Mouse (Mus musculus) midbrain, embryonic 11.5 days (tissue): ENCODE measurements at regions not wholly inside any gene's neighbourhood (a gene's known extent, or its start where the extent isn't known, plus 50 kb on each side); places are given as distances from the start of the nearest gene placed in this dataset.

ENCODE experiments used
- ATAC-seq: fragments of 200-750 bp; cut with Nextera tagmentation; 2 replicates; pipeline ENCODE4 v1.8.0; 2017; ENCODE audit warnings: moderate TSS enrichment, moderate library complexity; ENCODE audit not compliant: low FRiP score
- DNase-seq: peaks from one replicate; pipeline ENCODE4 v3.0.0; 2015; ENCODE audit warnings: low spot score; ENCODE audit errors: missing footprints
- H3K27ac ChIP-seq: fragments of 300-500 bp; sonication (generic); 2 replicates; pipeline ENCODE4 v1.5.1; 2014; ENCODE audit warnings: low read depth, low read length
- H3K27me3 ChIP-seq: fragments of 300-500 bp; sonication (generic); 2 replicates; pipeline ENCODE4 v1.6.1; 2014; ENCODE audit warnings: mild to moderate bottlenecking, low read length, moderate library complexity, mixed read lengths; ENCODE audit not compliant: control insufficient read depth, insufficient read depth
- H3K36me3 ChIP-seq: fragments of 300-500 bp; sonication (generic); 2 replicates; pipeline ENCODE4 v1.6.1; 2014; ENCODE audit warnings: mild to moderate bottlenecking, low read length, moderate library complexity, mixed read lengths; ENCODE audit not compliant: control insufficient read depth, insufficient read depth
- H3K4me1 ChIP-seq: fragments of 300-500 bp; sonication (generic); 2 replicates; pipeline ENCODE4 v1.6.1; 2014; ENCODE audit warnings: low read length; ENCODE audit not compliant: control insufficient read depth, insufficient read depth
- H3K4me2 ChIP-seq: fragments of 300-500 bp; sonication (generic); 2 replicates; pipeline ENCODE4 v1.6.1; 2014; ENCODE audit warnings: mild to moderate bottlenecking, moderate library complexity
- H3K4me3 ChIP-seq: fragments of 300-500 bp; sonication (generic); 2 replicates; pipeline ENCODE4 v1.5.1; 2014; ENCODE audit warnings: low read depth, low read length
- H3K9ac ChIP-seq: fragments of 300-500 bp; sonication (generic); 2 replicates; pipeline ENCODE4 v1.6.1; 2014; ENCODE audit warnings: low read length
- H3K9me3 ChIP-seq: fragments of 300-500 bp; sonication (generic); 2 replicates; pipeline ENCODE4 v1.6.1; 2016; ENCODE audit warnings: low read length; ENCODE audit not compliant: control insufficient read depth
- WGBS: fragments of 180-500 bp; shearing (Covaris S2); extraction: QIAGEN DNeasy Blood & Tissue Kit; methylation state at CpG from one replicate; pipeline ENCODE4 v1.1.7; 2014; 5-methylcytosine and 5-hydroxymethylcytosine counted together

DNA sequence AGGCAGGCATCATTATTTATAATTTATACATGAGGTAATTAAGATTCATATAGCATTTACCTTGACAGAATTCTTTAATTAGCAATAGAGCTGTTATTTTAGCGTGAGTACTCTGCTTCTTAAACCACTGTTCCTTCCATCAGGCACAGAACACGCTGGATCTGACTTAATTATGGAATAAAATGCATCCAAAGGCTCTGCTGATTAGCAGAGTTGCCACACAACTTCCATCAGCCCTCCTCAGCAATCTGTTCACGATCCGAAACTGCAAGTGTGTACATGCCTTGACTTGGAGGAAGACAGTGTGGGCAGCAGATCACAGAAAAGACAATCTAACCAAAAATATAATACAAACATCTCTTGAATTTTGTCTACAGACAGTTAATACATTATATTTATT lies 388.1 kb upstream of the Smc2 start:
- Histone ChIP-seq H3K4me2 (no peak overlapping the region), H3K4me1 (no peaks in the 10 kb centered on the region), H3K9ac (no peak overlapping the region), H3K4me3 (no peak overlapping the region), H3K36me3 (no peaks in the 10 kb centered on the region), H3K27me3 (no peaks in the 10 kb centered on the region), H3K27ac (no peak overlapping the region), H3K9me3 (no peaks in the 10 kb centered on the region)
- no peak for ATAC-seq
- WGBS, result 81% methylated on average over 4 of the region's 4 CpGs
- DNase-seq, result no peak

DNA sequence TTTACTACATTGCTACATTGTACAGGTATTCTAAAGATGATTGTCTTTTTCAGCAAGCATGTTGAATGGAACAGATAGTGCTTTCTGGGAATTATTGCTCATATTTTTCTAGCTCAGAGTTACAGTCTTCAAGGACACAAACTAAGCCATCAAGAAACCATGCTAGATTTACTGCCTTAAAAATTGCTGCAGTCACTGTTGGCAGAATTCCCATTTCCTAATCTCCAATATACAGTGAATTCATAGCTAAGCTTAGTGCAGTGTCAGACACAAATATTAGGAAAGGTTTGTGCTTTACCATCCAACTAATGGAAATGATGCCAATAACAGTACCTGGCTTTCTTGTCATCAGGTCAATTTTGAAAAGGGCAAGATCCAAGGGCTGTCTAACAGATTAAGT lies 383.0 kb upstream of the Smc2 start:
- ATAC-seq (no peak), DNase-seq (no peak)
- Histone ChIP-seq H3K4me1 (no peaks in the 10 kb centered on the region), H3K4me3 (no peak overlapping the region), H3K27me3 (no peaks in the 10 kb centered on the region), H3K9me3 (no peaks in the 10 kb centered on the region), H3K4me2 (no peak overlapping the region), H3K36me3 (no peaks in the 10 kb centered on the region), H3K27ac (no peak overlapping the region), H3K9ac (no peak overlapping the region)

DNA sequence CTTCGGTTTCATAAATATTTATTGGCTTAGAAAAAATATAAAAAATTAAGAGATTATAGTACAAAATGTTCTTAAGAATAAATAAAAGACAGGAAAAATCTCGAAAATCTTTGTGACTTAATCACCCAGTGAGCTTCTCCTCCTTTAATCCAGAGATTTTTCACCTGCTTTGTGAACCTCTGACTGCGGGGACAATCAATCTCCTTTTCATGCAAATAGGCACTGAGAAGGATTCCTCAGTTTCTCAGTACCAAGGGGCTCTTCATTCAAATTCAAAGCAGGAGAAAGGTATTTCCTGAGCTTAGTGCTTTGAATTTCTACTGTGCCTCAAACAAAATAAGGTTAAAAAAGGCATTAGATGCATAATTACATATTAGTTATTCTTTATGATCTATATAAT lies 379.0 kb upstream of the Smc2 start:
- no peak overlapping the region for H3K4me3 ChIP-seq
- 60% methylated on average over 3 of the region's 3 CpGs for WGBS
- no peaks in the 10 kb centered on the region for H3K36me3 ChIP-seq
- H3K27ac ChIP-seq, result no peak overlapping the region
- H3K27me3 ChIP-seq, result no peaks in the 10 kb centered on the region
- no peak overlapping the region for H3K9ac ChIP-seq
- H3K4me2 ChIP-seq, result no peak overlapping the region
- H3K4me1 ChIP-seq, result no peaks in the 10 kb centered on the region
- no peak for ATAC-seq
- no peaks in the 10 kb centered on the region for H3K9me3 ChIP-seq
- DNase-seq, result no peak

DNA sequence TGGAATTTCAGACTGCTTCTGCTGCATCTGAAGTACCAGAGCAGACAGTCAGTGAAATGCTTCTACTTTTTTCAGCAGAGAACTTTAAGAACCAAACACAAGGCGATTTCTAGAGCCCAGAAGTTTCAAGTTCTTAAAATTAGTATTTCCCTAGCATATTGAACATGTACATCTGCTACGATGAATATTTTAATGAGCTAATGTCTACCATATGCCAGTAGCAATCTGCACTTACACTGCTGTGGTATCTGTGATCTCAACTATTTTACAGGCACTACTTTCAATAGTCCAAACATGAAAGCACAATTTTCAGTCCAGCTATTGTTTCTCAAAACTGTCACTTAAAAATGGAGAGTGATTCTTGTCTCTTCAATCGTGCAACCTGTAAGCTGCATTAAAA lies 339.9 kb upstream of the Smc2 start:
- Histone ChIP-seq H3K27ac (no peak overlapping the region), H3K27me3 (no peaks in the 10 kb centered on the region), H3K9me3 (no peaks in the 10 kb centered on the region), H3K9ac (no peak overlapping the region), H3K4me2 (no peak overlapping the region), H3K4me3 (no peak overlapping the region), H3K36me3 (no peaks in the 10 kb centered on the region), H3K4me1 (no peaks in the 10 kb centered on the region)
- WGBS, result 82% methylated on average over 3 of the region's 3 CpGs
- DNase-seq (no peak), ATAC-seq (no peak)

DNA sequence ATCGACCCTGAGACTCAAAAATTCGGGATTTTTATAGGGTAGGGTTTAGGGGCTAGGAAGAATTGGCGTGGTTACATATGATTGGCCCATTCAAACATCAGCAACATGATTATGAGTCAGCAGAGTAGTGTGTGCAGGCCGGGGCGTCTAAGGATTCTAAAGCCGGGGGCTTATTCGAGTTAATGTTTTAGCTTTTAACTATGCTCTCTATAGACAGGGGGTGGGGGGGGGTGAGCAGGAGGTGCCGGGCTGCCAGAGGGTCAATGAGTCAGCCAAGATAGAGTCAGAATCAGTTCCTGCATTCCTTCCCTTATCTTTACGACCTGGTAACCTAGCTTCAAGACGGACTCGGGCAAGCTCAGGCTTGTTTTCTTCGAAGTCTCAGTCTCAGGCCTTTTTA lies 333.2 kb upstream of the Smc2 start:
- no peak overlapping the region for H3K4me2 ChIP-seq
- H3K27ac ChIP-seq, result no peak overlapping the region
- H3K9me3 ChIP-seq, result no peaks in the 10 kb centered on the region
- no peaks in the 10 kb centered on the region for H3K27me3 ChIP-seq
- H3K36me3 ChIP-seq, result no peaks in the 10 kb centered on the region
- no peak overlapping the region for H3K4me3 ChIP-seq
- DNase-seq, result no peak
- whole genome bisulfite sequencing, result 89% methylated on average over 12 of the region's 12 CpGs
- ATAC-seq, result no peak
- H3K9ac ChIP-seq, result no peak overlapping the region
- H3K4me1 ChIP-seq, result no peaks in the 10 kb centered on the region

DNA sequence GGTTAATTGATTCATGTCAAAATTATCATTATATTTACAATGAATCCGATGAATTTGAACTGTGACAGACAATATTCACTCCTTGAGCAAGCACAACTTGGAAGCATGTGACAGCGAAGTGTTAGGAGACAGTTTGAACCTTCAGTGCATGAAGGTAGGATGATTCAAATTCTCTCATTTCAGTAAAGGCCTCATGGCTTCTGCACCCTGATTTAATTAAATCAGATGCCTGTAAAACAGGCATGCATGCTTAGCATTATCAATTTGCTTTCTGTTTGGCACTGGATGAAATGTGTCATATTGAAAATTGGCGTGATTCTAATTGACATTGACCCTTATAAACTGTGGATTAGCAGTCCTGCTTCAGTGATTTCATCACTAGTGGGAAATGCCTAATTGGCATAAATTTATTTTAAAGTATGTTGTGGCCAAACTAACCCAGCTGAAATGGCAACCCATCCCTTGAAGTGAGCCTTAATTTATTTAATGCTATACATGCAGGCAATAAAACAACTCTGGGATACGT lies 321.2 kb upstream of the Smc2 start:
- DNase-seq, result peak; percentile 54
- WGBS, result 81% methylated on average over 4 of the region's 4 CpGs

DNA sequence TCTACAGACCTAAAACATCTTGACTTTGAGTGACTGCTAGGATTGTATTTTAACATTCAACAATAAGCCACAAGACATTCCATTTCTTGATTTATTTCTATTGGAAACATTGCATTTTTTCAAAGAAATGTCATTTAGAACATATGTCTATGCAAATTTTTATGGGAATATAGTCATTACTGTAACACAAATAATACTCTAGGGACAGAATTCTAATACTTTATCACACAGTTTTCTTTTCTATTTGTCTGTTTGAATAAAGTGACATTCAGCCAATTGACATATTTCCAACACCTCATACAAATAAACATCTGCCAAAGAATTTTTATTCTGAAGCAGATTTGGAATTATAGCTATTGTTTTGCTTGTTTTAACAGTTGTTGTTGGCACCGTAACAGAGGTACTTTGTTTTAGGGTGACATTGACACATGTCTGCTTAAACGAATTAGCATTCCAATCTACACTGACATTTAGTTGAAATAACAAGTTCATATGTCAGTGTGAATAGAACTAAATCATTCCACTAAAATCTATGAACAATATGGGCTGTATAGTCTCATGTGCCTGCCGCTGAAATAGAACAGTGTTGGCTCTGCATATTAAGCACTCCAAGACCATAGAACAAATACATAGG lies 320.5 kb upstream of the Smc2 start:
- WGBS, result 79% methylated on average over 3 of the region's 3 CpGs
- ATAC-seq (no peak), DNase-seq (peak; percentile 28)
- no peak overlapping the region for H3K4me2 ChIP-seq
- H3K4me3 ChIP-seq, result no peak overlapping the region
- no peaks in the 10 kb centered on the region for H3K4me1 ChIP-seq
- H3K9ac ChIP-seq, result no peak overlapping the region
- H3K27me3 ChIP-seq, result no peaks in the 10 kb centered on the region
- H3K36me3 ChIP-seq, result no peaks in the 10 kb centered on the region
- H3K9me3 ChIP-seq, result no peaks in the 10 kb centered on the region
- no peak overlapping the region for H3K27ac ChIP-seq

More for the DNA sequence above, 321.2 kb upstream of the Smc2 start:
- H3K27ac ChIP-seq, result no peak overlapping the region
- no peak overlapping the region for H3K9ac ChIP-seq
- H3K4me2 ChIP-seq, result no peak overlapping the region
- no peaks in the 10 kb centered on the region for H3K9me3 ChIP-seq
- H3K27me3 ChIP-seq, result no peaks in the 10 kb centered on the region
- ATAC-seq, result no peak
- H3K4me3 ChIP-seq, result no peak overlapping the region
- no peaks in the 10 kb centered on the region for H3K4me1 ChIP-seq
- no peaks in the 10 kb centered on the region for H3K36me3 ChIP-seq

DNA sequence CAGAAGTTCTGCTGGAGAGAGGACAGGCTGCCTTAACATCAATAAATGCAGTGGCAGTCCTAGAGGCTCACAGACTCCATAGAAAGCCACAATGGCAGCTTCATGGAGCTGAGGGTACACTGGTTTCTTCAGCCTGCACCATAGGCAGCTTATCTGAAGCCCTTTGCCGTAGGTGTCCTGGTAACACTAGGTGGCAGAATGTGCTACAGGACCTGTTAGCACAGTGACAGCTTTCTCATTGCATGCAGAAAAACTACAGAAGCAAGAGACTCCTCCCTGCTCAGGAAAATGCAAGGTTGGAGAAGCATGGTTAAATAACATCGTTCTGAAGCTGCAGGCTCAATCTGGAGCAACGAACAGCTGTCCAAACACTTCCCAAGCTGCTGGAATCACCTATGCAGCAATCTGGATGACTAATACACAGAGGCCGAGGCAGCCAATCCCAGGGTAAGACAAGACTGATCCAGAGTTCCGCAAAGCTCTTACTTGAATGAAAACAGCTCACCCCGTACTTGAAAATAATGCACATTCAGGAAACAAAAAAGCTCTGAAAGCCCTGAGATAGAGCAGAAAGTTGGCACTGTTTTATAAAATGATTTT lies 286.4 kb upstream of the Smc2 start:
- H3K4me1 ChIP-seq, result no peaks in the 10 kb centered on the region
- no peak overlapping the region for H3K4me2 ChIP-seq
- no peaks in the 10 kb centered on the region for H3K27me3 ChIP-seq
- no peak overlapping the region for H3K27ac ChIP-seq
- WGBS, result 79% methylated on average over 6 of the region's 6 CpGs
- ATAC-seq (no peak), DNase-seq (no peak)
- H3K4me3 ChIP-seq, result no peak overlapping the region
- H3K9me3 ChIP-seq, result no peaks in the 10 kb centered on the region
- H3K36me3 ChIP-seq, result no peaks in the 10 kb centered on the region
- H3K9ac ChIP-seq, result no peak overlapping the region

DNA sequence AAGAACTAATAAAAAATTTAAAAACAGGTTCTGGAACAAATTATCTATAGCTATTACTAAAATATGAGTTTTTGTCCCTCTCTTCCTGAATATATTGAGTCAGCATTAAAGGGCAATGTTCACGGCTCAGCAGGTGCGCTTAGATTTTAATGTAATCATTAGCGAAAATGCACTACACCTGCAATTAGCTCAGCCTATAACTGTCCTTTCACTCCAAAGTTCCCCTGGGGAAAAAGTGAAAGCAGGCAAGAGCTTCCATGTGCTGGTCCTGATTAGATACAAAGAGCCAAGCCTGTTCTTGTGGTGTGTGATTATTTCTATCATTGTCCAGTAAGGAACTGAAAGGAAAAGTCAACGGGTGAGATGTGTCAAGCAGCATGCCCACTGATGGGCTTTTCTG lies 262.8 kb upstream of the Smc2 start:
- Histone ChIP-seq H3K9me3 (no peaks in the 10 kb centered on the region), H3K36me3 (no peaks in the 10 kb centered on the region), H3K4me2 (no peak overlapping the region), H3K27me3 (no peaks in the 10 kb centered on the region), H3K27ac (no peak overlapping the region), H3K4me1 (no peaks in the 10 kb centered on the region), H3K9ac (no peak overlapping the region), H3K4me3 (no peak overlapping the region)
- DNase-seq (no peak), ATAC-seq (no peak)
- 93% methylated on average over 4 of the region's 4 CpGs for WGBS
